25 mouse cellular contexts compared by ENCODE assay signal in genomic region chr9:13588786-13589185, GRCm38 (mm10).
DNase-seq lines count a peak whose midpoint lies in the region; TF ChIP-seq lines count a peak whose summit lies in the region.
"Had no signal": no experiment of that assay in that cellular context is flagged by ENCODE, and none has a peak within 500 bp of the region (broad histone marks: within the 10 kb centered on the region; RNA-seq: fewer than 3 reads in every experiment).

No protein-coding gene starts in this region.

- intact Hi-C loops in heart, postnatal 25 days (cut with DNase I) = loop anchor here (5.0 kb wide), 1 partner anchor 54 kb away; no protein-coding TSS in a partner anchor

- WGBS in bone marrow, adult 2 months = 91% methylated on average over 1 of the region's 1 CpGs

- TF ChIP-seq POLR2A in bone marrow, adult 2 months (IDR thresholded peaks at IDR 0.05; ENCODE audit: borderline replicate concordance, control insufficient read depth, low read depth, low read length) = no peak

- no peaks in the 10 kb centered on the region for H3K4me1 ChIP-seq in bone marrow, adult 2 months (ENCODE audit: control insufficient read depth, insufficient read depth, low read length)

- H3K27ac ChIP-seq in layer of hippocampus, adult 2 months = no peak overlapping the region
- H3K27ac ChIP-seq in bone marrow, adult 2 months (ENCODE audit: control insufficient read depth, insufficient read depth, low read depth, low read length, poor library complexity) = no peak overlapping the region
- H3K27ac ChIP-seq: embryonic facial prominence, embryonic 13.5 days; hindbrain, embryonic 13.5 days; limb, embryonic 12.5 days; midbrain, embryonic 10.5 days; midbrain, embryonic 15.5 days; neural tube, embryonic 15.5 days had no signal

- DNase-seq in heart, adult 11 months = peak; percentile 81
- no peak for DNase-seq in heart, postnatal 25 days (ENCODE audit: low spot score)
- DNase-seq in layer of hippocampus, adult 2 months (ENCODE audit: low spot score in 2 of 2) = no peak
- no peak for DNase-seq in layer of hippocampus, adult 8-10 months (ENCODE audit: low spot score in 2 of 2)
- DNase-seq in 416B (ENCODE audit: low read depth) = peak; percentile 40
- DNase-seq in adipocyte (ENCODE audit: low spot score) = no peak
- no peak for DNase-seq in adrenal gland, adult 18-20 months (ENCODE audit: low spot score in 2 of 2)
- DNase-seq: adrenal gland, postnatal 10 days; cerebellum, adult 18-20 months; cerebellum, postnatal 10 days; gastrocnemius, postnatal 10 days; heart, postnatal 4 days; kidney, adult 2 months; kidney, postnatal 10 days; lung, postnatal 14 days; right cerebral cortex, postnatal 25 days; spleen, adult 18-20 months; thymus, adult 2 months had no signal

- peak; percentile 39 for TF ChIP-seq CTCF in layer of hippocampus, adult 2 months (conservative IDR thresholded peaks at IDR 0.05)
- TF ChIP-seq CTCF in bone marrow, adult 2 months (IDR thresholded peaks at IDR 0.05; ENCODE audit: control insufficient read depth, insufficient read depth, low read length) = peak; percentile 22; the same call in 1 of the 2 replicates

- H3K4me3 ChIP-seq in layer of hippocampus, adult 2 months = no peak overlapping the region
- H3K4me3 ChIP-seq in bone marrow, adult 2 months (replicated peaks; ENCODE audit: control insufficient read depth, low read depth, low read length) = no peak overlapping the region
- H3K4me3 ChIP-seq: embryonic facial prominence, embryonic 13.5 days; hindbrain, embryonic 13.5 days; limb, embryonic 12.5 days; midbrain, embryonic 10.5 days; midbrain, embryonic 15.5 days; neural tube, embryonic 15.5 days had no signal

Comparison
In these comparisons a context has a peak if more than half of its experiments do, and no peak if none do; other contexts are left out.
1. DNase-seq: peak in heart, adult 11 months (single experiment) and 416B (single experiment); none in heart, postnatal 25 days (single experiment), layer of hippocampus, adult 2 months (0 of 2), layer of hippocampus, adult 8-10 months (0 of 2), adipocyte (single experiment) and adrenal gland, adult 18-20 months (0 of 2).